Mouse (Mus musculus): ENCODE results near the gene Tecpr2.

- TF ChIP-seq POLR2A (IDR thresholded peaks at IDR 0.05; ENCODE audit: borderline replicate concordance, extremely low read depth, low read depth, low read length): no peak
- no peak for TF ChIP-seq CTCF (IDR thresholded peaks at IDR 0.05; ENCODE audit: insufficient read depth, low read length)
Measured at GRCm38 (mm10) chr12:110971972-110972371, 82.9 kb downstream of the Tecpr2 start.
